Mouse (Mus musculus) adrenal gland, postnatal 4 days (tissue): ENCODE data around the gene Map2. TPM values are rescaled to one million over a fixed set of nuclear protein-coding genes. Genes with fewer than 3 reads are reported as not detected.

Experiments used
- total RNA-seq, 2 experiments: library from RNA; stranded (reverse); gene quantifications; 2 replicates each; pipeline ENCODE4 v1.2.3; 2021

Map2 gene
- total RNA-seq, 2 experiments from 2014 or later, result 33.6 to 39.3 TPM

Other genes starting within 250 kb of the Map2 start
- not detected for gene Crygf, start 248.8 kb upstream of the Map2 start, total RNA-seq